Mouse (Mus musculus) liver, embryonic 14.5 days (tissue): Measurements from ENCODE around the gene Napsa.

Source experiments
- CTCF ChIP-seq: IDR thresholded peaks from 2 replicates; pipeline ENCODE4 v1.5.1; 2016; ENCODE audit warnings: antibody characterized with exemption, low read depth, control low read depth
- EP300 ChIP-seq: IDR thresholded peaks from 2 replicates; pipeline ENCODE4 v1.6.1; 2016; ENCODE audit warnings: antibody characterized with exemption, low read depth

GRCm38 (mm10) chr7:44538756-44539624, 33.2 kb upstream of the Napsa start:
- TF ChIP-seq CTCF = no peak
- no peak for TF ChIP-seq EP300
